In the genomic region with DNA sequence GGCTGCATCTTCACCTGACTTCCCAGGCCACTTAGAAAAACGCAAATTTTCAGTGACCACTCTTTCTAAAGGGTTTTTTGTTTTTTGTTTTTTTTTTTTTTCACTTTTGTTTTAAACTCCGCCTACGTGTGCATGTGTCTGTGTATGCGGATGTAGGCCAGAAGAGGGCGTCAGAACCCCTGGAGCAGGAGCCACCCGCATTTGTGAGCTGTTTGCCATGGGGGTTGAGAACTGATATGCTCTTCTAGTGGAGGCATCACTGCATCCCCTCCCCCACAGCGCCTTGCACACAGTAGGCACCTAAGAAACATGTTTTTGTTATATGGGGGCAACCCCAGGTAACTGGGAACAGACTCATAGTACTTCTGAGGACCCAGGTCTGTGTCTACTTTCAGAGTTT, we compare ENCODE assay signal across 11 mouse cellular contexts. TPM values are rescaled to one million over a fixed set of nuclear protein-coding genes. Genes with fewer than 3 reads are reported as not detected.
DNase-seq lines count a peak whose midpoint lies in the region; ATAC-seq and TF ChIP-seq lines count a peak whose summit lies in the region.
"Had no signal": no experiment of that assay in that cellular context is flagged by ENCODE, and none has a peak within 500 bp of the region (broad histone marks: within the 10 kb centered on the region; RNA-seq: fewer than 3 reads in every experiment).

No protein-coding gene starts in this region.

- peak; percentile 27; the same call in 1 of the 2 replicates for TF ChIP-seq CTCF in lung, adult 2 months (IDR thresholded peaks at IDR 0.05; ENCODE audit: insufficient read depth, low read length)
- peak; percentile 61 for TF ChIP-seq CTCF in cortical plate, adult 2 months (IDR thresholded peaks at IDR 0.05; ENCODE audit: extremely low read depth, insufficient read depth, low read length)
- TF ChIP-seq CTCF in olfactory bulb, adult 2 months (IDR thresholded peaks at IDR 0.05; ENCODE audit: insufficient read depth, low read depth, low read length): peak; percentile 64

- H3K36me3 ChIP-seq in intestine, embryonic 16.5 days (ENCODE audit: control insufficient read depth, insufficient read depth, low read length): no peaks in the 10 kb centered on the region
- H3K36me3 ChIP-seq: limb, embryonic 13.5 days had no signal

- no peak for ATAC-seq in intestine, embryonic 16.5 days

- H3K9me3 ChIP-seq in intestine, embryonic 16.5 days (ENCODE audit: control insufficient read depth, low read length): no peaks in the 10 kb centered on the region
- H3K9me3 ChIP-seq: limb, embryonic 13.5 days had no signal

- no peak overlapping the region for H3K4me3 ChIP-seq in lung, adult 2 months (replicated peaks; ENCODE audit: extremely low read depth, low read depth, low read length)
- H3K4me3 ChIP-seq in cortical plate, adult 2 months (ENCODE audit: insufficient read depth, low read length): no peak overlapping the region
- H3K4me3 ChIP-seq in olfactory bulb, adult 2 months (ENCODE audit: insufficient read depth, low read depth, low read length): no peak overlapping the region
- no peak overlapping the region for H3K4me3 ChIP-seq in intestine, embryonic 16.5 days (ENCODE audit: low read length)
- H3K4me3 ChIP-seq: limb, embryonic 13.5 days had no signal

- no peak overlapping the region for H3K27ac ChIP-seq in cortical plate, adult 2 months (ENCODE audit: insufficient read depth, low read length)
- H3K27ac ChIP-seq in olfactory bulb, adult 2 months (ENCODE audit: insufficient read depth, low read depth, low read length): no peak overlapping the region
- H3K27ac ChIP-seq in intestine, embryonic 16.5 days (ENCODE audit: low read length): no peak overlapping the region
- H3K27ac ChIP-seq: limb, embryonic 13.5 days had no signal

- no peak for TF ChIP-seq POLR2A in lung, adult 2 months (IDR thresholded peaks at IDR 0.05; ENCODE audit: borderline replicate concordance, extremely low read depth, low read depth, low read length)
- TF ChIP-seq POLR2A in cortical plate, adult 2 months (IDR thresholded peaks at IDR 0.05; ENCODE audit: extremely low read depth, insufficient read depth, low read length): no peak
- no peak for TF ChIP-seq POLR2A in olfactory bulb, adult 2 months (IDR thresholded peaks at IDR 0.05; ENCODE audit: insufficient read depth, low read depth, low read length)

- peaks cover 32% of the 10 kb centered on the region; the same call in 1 of the 2 replicates for H3K27me3 ChIP-seq in intestine, embryonic 16.5 days (replicated peaks; ENCODE audit: control insufficient read depth, insufficient read depth, low read length)

- no peak overlapping the region for H3K9ac ChIP-seq in intestine, embryonic 16.5 days (ENCODE audit: low read depth, low read length)
- H3K9ac ChIP-seq: limb, embryonic 13.5 days had no signal

- WGBS in lung, adult 2 months: 20% methylated on average over 7 of the region's 7 CpGs
- WGBS in olfactory bulb, adult 2 months: 14% methylated on average over 7 of the region's 7 CpGs
- WGBS in intestine, embryonic 16.5 days: 12% methylated on average over 7 of the region's 7 CpGs

- DNase-seq in cerebellum, adult 9-10 months: peak; percentile 24
- no peak for DNase-seq in cerebellum, adult 11 months
- no peak for DNase-seq in lung, adult 2 months
- no peak for DNase-seq in lung, postnatal 14 days
- DNase-seq in frontal cortex, postnatal 10 days (ENCODE audit: low spot score in 2 of 2): no peak
- DNase-seq: kidney, adult 9 months; thymus, adult 2 months had no signal

- no peak overlapping the region for H3K4me2 ChIP-seq in intestine, embryonic 16.5 days (ENCODE audit: low read depth, low read length)
- H3K4me2 ChIP-seq: limb, embryonic 13.5 days had no signal

- H3K4me1 ChIP-seq in lung, adult 2 months (ENCODE audit: control insufficient read depth, insufficient read depth, low read length): peaks cover 5% of the 10 kb centered on the region; the same call in 1 of the 2 replicates
- H3K4me1 ChIP-seq in cortical plate, adult 2 months (ENCODE audit: control insufficient read depth, insufficient read depth, low read length): no peaks in the 10 kb centered on the region
- peaks cover 26% of the 10 kb centered on the region for H3K4me1 ChIP-seq in olfactory bulb, adult 2 months (ENCODE audit: control insufficient read depth, insufficient read depth, low read length)
- peaks cover 4% of the 10 kb centered on the region; the same call in 1 of the 2 replicates for H3K4me1 ChIP-seq in intestine, embryonic 16.5 days (ENCODE audit: control insufficient read depth, insufficient read depth, low read length)

RNA-seq across cellular contexts. Expression of a gene that starts 2.2 kb away (rescaled TPM):
- 40.6 and 40.7 TPM in 2 replicates for polyA plus RNA-seq in lung, adult 2 months (2012; rRNA removed)
- 235 and 243 TPM in 2 replicates for polyA plus RNA-seq in cortical plate, adult 2 months (2012; rRNA removed)
- not detected in 2 replicates for polyA plus RNA-seq in olfactory bulb, adult 2 months (2012; ENCODE audit: insufficient read depth, insufficient read length, low replicate concordance, missing spikeins)
- polyA plus RNA-seq in intestine, embryonic 16.5 days (2015; fragmentation: Nextera tagmentation; extraction: Ambion mirVana): 4.2 TPM in 2 replicates
